Mouse (Mus musculus) liver, embryonic 13.5 days (tissue): ENCODE measurements at regions not wholly inside any gene's neighbourhood (a gene's known extent, or its start where the extent isn't known, plus 50 kb on each side); places are given as distances from the start of the nearest gene placed in this dataset.

Experiments used
- ATAC-seq: fragments of 200-750 bp; cut with Nextera tagmentation; 2 replicates; pipeline ENCODE4 v1.8.0; 2017; ENCODE audit warnings: low read depth, mild to moderate bottlenecking, moderate number of reproducible peaks, moderate library complexity
- DNase-seq: peaks from one replicate; pipeline ENCODE4 v3.0.0; 2022
- H3K27ac ChIP-seq: fragments of 300-500 bp; sonication (generic); 2 replicates; pipeline ENCODE4 v1.5.1; 2015; ENCODE audit warnings: moderate library complexity, mild to moderate bottlenecking, inconsistent platforms
- H3K27me3 ChIP-seq: fragments of 300-500 bp; sonication (generic); 2 replicates; pipeline ENCODE4 v1.6.1; 2015; ENCODE audit warnings: mild to moderate bottlenecking, inconsistent platforms
- H3K36me3 ChIP-seq: fragments of 300-500 bp; sonication (generic); 2 replicates; pipeline ENCODE4 v1.6.1; 2015; ENCODE audit warnings: mild to moderate bottlenecking, inconsistent platforms
- H3K4me1 ChIP-seq: fragments of 300-500 bp; sonication (generic); replicated peaks from 2 replicates; pipeline ENCODE4 v1.6.1; 2015; ENCODE audit warnings: inconsistent platforms
- H3K4me2 ChIP-seq: fragments of 300-500 bp; sonication (generic); 2 replicates; pipeline ENCODE4 v1.6.1; 2015; ENCODE audit warnings: inconsistent platforms, mild to moderate bottlenecking, moderate library complexity
- H3K4me3 ChIP-seq: fragments of 300-500 bp; sonication (generic); replicated peaks from 2 replicates; pipeline ENCODE4 v1.5.1; 2015; ENCODE audit warnings: mild to moderate bottlenecking, inconsistent platforms
- H3K9ac ChIP-seq: fragments of 300-500 bp; sonication (generic); 2 replicates; pipeline ENCODE4 v1.6.1; 2015; ENCODE audit warnings: mild to moderate bottlenecking, inconsistent platforms
- H3K9me3 ChIP-seq: fragments of 300-500 bp; sonication (generic); replicated peaks from 2 replicates; pipeline ENCODE4 v1.6.1; 2016; ENCODE audit warnings: inconsistent platforms
- WGBS: fragments of 180-500 bp; shearing (Covaris S2); methylation state at CpG from one replicate; pipeline ENCODE4 v1.1.7; 2015; ENCODE audit not compliant: insufficient replicate concordance; 5-methylcytosine and 5-hydroxymethylcytosine counted together

- Histone ChIP-seq H3K36me3 (no peaks in the 10 kb centered on the region), H3K4me2 (no peak overlapping the region), H3K4me3 (no peak overlapping the region), H3K9ac (no peak overlapping the region), H3K27me3 (no peaks in the 10 kb centered on the region), H3K27ac (no peak overlapping the region), H3K4me1 (no peaks in the 10 kb centered on the region), H3K9me3 (no peaks in the 10 kb centered on the region)
- no peak for ATAC-seq
- DNase-seq, result no peak
- WGBS, result 64% methylated on average over 3 of the region's 3 CpGs
These were observed 132.1 kb downstream of the 1700020N01Rik start for GRCm38 (mm10) chr10:21724999-21725398.

GRCm38 (mm10) chr10:21740256-21740655 lies 141.7 kb upstream of the Sgk1 start:
- ATAC-seq (no peak), DNase-seq (no peak)
- Histone ChIP-seq H3K4me2 (no peak overlapping the region), H3K27me3 (no peaks in the 10 kb centered on the region), H3K27ac (no peak overlapping the region), H3K9me3 (no peaks in the 10 kb centered on the region), H3K4me3 (no peak overlapping the region), H3K9ac (no peak overlapping the region), H3K4me1 (no peaks in the 10 kb centered on the region), H3K36me3 (no peaks in the 10 kb centered on the region)
- 43% methylated on average over 5 of the region's 5 CpGs for WGBS

GRCm38 (mm10) chr10:21741575-21741974 lies 140.4 kb upstream of the Sgk1 start:
- Histone ChIP-seq H3K4me2 (no peak overlapping the region), H3K9ac (no peak overlapping the region), H3K36me3 (no peaks in the 10 kb centered on the region), H3K4me1 (no peaks in the 10 kb centered on the region), H3K27me3 (peaks cover under 1% of the 10 kb centered on the region; the same call in 1 of the 2 replicates), H3K9me3 (no peaks in the 10 kb centered on the region), H3K27ac (no peak overlapping the region), H3K4me3 (no peak overlapping the region)
- ATAC-seq, result no peak
- 70% methylated on average over 8 of the region's 8 CpGs for WGBS
- no peak for DNase-seq

GRCm38 (mm10) chr10:21741976-21742745 lies 139.8 kb upstream of the Sgk1 start:
- H3K27me3 ChIP-seq, result peaks cover 4% of the 10 kb centered on the region; the same call in 1 of the 2 replicates
- ATAC-seq, result no peak
- no peak overlapping the region for H3K9ac ChIP-seq
- 63% methylated on average over 23 of the region's 23 CpGs for WGBS
- no peaks in the 10 kb centered on the region for H3K36me3 ChIP-seq
- H3K4me3 ChIP-seq, result no peak overlapping the region
- H3K9me3 ChIP-seq, result no peaks in the 10 kb centered on the region
- no peak overlapping the region for H3K4me2 ChIP-seq
- no peak for DNase-seq
- H3K27ac ChIP-seq, result no peak overlapping the region
- no peaks in the 10 kb centered on the region for H3K4me1 ChIP-seq

- Histone ChIP-seq H3K4me3 (no peak overlapping the region), H3K9me3 (no peaks in the 10 kb centered on the region), H3K4me2 (no peak overlapping the region), H3K36me3 (no peaks in the 10 kb centered on the region), H3K9ac (no peak overlapping the region), H3K4me1 (no peaks in the 10 kb centered on the region), H3K27ac (no peak overlapping the region), H3K27me3 (peaks cover 4% of the 10 kb centered on the region; the same call in 1 of the 2 replicates)
- no peak for DNase-seq
- no peak for ATAC-seq
- WGBS, result 71% methylated on average over 4 of the region's 4 CpGs
These were observed 138.6 kb upstream of the Sgk1 start for GRCm38 (mm10) chr10:21743396-21743795.

- no peak for DNase-seq
- H3K27me3 ChIP-seq, result peaks cover 4% of the 10 kb centered on the region; the same call in 1 of the 2 replicates
- H3K9me3 ChIP-seq, result no peaks in the 10 kb centered on the region
- WGBS, result 62% methylated on average over 6 of the region's 6 CpGs
- no peaks in the 10 kb centered on the region for H3K4me1 ChIP-seq
- H3K9ac ChIP-seq, result no peak overlapping the region
- ATAC-seq, result no peak
- H3K4me3 ChIP-seq, result no peak overlapping the region
- no peak overlapping the region for H3K27ac ChIP-seq
- no peaks in the 10 kb centered on the region for H3K36me3 ChIP-seq
- H3K4me2 ChIP-seq, result no peak overlapping the region
These were observed 137.5 kb upstream of the Sgk1 start for GRCm38 (mm10) chr10:21744341-21744955.

- Histone ChIP-seq H3K9ac (no peak overlapping the region), H3K36me3 (no peaks in the 10 kb centered on the region), H3K9me3 (no peaks in the 10 kb centered on the region), H3K4me3 (no peak overlapping the region), H3K4me1 (no peaks in the 10 kb centered on the region), H3K27ac (no peak overlapping the region), H3K4me2 (no peak overlapping the region), H3K27me3 (peaks cover 4% of the 10 kb centered on the region; the same call in 1 of the 2 replicates)
- DNase-seq, result no peak
- WGBS, result 26% methylated on average over 4 of the region's 4 CpGs
- no peak for ATAC-seq
These were observed 136.0 kb upstream of the Sgk1 start for GRCm38 (mm10) chr10:21745940-21746487.

GRCm38 (mm10) chr10:21746713-21747112 lies 135.3 kb upstream of the Sgk1 start:
- WGBS, result 24% methylated on average over 9 of the region's 9 CpGs
- Histone ChIP-seq H3K9ac (no peak overlapping the region), H3K27ac (no peak overlapping the region), H3K36me3 (no peaks in the 10 kb centered on the region), H3K4me1 (no peaks in the 10 kb centered on the region), H3K4me2 (no peak overlapping the region), H3K4me3 (no peak overlapping the region), H3K27me3 (peaks cover 4% of the 10 kb centered on the region; the same call in 1 of the 2 replicates), H3K9me3 (no peaks in the 10 kb centered on the region)
- no peak for ATAC-seq
- DNase-seq, result no peak

GRCm38 (mm10) chr10:21751326-21751725 lies 130.7 kb upstream of the Sgk1 start:
- WGBS, result 46% methylated on average over 6 of the region's 6 CpGs
- Histone ChIP-seq H3K36me3 (no peaks in the 10 kb centered on the region), H3K4me3 (no peak overlapping the region), H3K9me3 (no peaks in the 10 kb centered on the region), H3K4me1 (no peaks in the 10 kb centered on the region), H3K27ac (no peak overlapping the region), H3K27me3 (peaks cover 4% of the 10 kb centered on the region; the same call in 1 of the 2 replicates), H3K9ac (no peak overlapping the region), H3K4me2 (no peak overlapping the region)
- no peak for DNase-seq
- no peak for ATAC-seq

- DNase-seq (no peak), ATAC-seq (no peak)
- no peak overlapping the region for H3K9ac ChIP-seq
- no peak overlapping the region for H3K27ac ChIP-seq
- no peak overlapping the region for H3K4me2 ChIP-seq
- no peaks in the 10 kb centered on the region for H3K36me3 ChIP-seq
- H3K4me3 ChIP-seq, result no peak overlapping the region
- 59% methylated on average over 3 of the region's 3 CpGs for WGBS
- H3K27me3 ChIP-seq, result no peaks in the 10 kb centered on the region
- H3K9me3 ChIP-seq, result no peaks in the 10 kb centered on the region
- H3K4me1 ChIP-seq, result no peaks in the 10 kb centered on the region
These were observed 129.6 kb upstream of the Sgk1 start for GRCm38 (mm10) chr10:21752392-21752791.

- no peaks in the 10 kb centered on the region for H3K4me1 ChIP-seq
- H3K4me3 ChIP-seq, result no peak overlapping the region
- no peak overlapping the region for H3K27ac ChIP-seq
- no peak for ATAC-seq
- no peaks in the 10 kb centered on the region for H3K9me3 ChIP-seq
- no peak overlapping the region for H3K9ac ChIP-seq
- 63% methylated on average over 12 of the region's 12 CpGs for WGBS
- no peaks in the 10 kb centered on the region for H3K36me3 ChIP-seq
- H3K27me3 ChIP-seq, result no peaks in the 10 kb centered on the region
- no peak for DNase-seq
- H3K4me2 ChIP-seq, result no peak overlapping the region
These were observed 127.0 kb upstream of the Sgk1 start for GRCm38 (mm10) chr10:21754763-21755548.
